Mouse (Mus musculus) C2C12 (cell line): Measurements from ENCODE around the gene Cdk10.

ENCODE experiments used
- CEBPB ChIP-seq: IDR thresholded peaks from one replicate; pipeline ENCODE4 v1.6.1; 2011; ENCODE audit warnings: low read depth, mild to moderate bottlenecking, control low read depth, moderate library complexity
- CTCF ChIP-seq: IDR thresholded peaks from one replicate; pipeline ENCODE4 v1.5.1; 2011; ENCODE audit not compliant: control insufficient read depth, insufficient read depth, insufficient read length
- MAX ChIP-seq: IDR thresholded peaks from one replicate; pipeline ENCODE4 v1.6.1; 2011; ENCODE audit warnings: mild to moderate bottlenecking, control low read depth
- MYOD1 ChIP-seq: IDR thresholded peaks from one replicate; pipeline ENCODE4 v1.6.1; 2011; ENCODE audit warnings: low read depth; ENCODE audit not compliant: control insufficient read depth, insufficient read length
- MYOG ChIP-seq: IDR thresholded peaks from one replicate; pipeline ENCODE4 v1.6.1; 2011; ENCODE audit not compliant: control insufficient read depth, insufficient read length; ENCODE audit errors: extremely low read depth
- USF1 ChIP-seq: IDR thresholded peaks from one replicate; pipeline ENCODE4 v1.6.1; 2011; ENCODE audit warnings: low read depth, mild to moderate bottlenecking, control low read depth, moderate library complexity

DNA sequence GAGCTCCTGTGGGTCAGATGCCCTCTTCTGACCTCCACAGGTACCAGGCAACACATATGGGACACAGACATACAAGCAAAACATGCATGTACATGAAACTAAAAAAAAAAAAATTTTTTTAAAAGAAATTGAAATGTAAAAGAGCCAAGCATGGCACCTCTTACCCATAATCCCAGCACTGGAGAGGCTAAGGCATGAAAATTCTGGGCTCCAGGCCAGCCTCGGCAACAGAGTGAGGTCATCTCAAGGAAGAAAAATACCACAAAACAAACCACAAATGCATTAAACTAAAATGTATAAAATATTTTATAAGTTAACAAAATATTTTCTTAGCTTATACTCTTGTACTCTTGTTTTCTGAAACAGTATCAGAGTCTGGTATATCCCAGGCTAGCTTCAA lies 3.7 kb upstream of the Cdk10 start:
- TF ChIP-seq CTCF: no peak
- no peak for TF ChIP-seq CEBPB
- no peak for TF ChIP-seq USF1
- TF ChIP-seq MAX: no peak
- no peak for TF ChIP-seq MYOD1
- no peak for TF ChIP-seq MYOG
